Mouse (Mus musculus) limb, embryonic 14.5 days (tissue): ENCODE data around the gene Vps37c. TPM values are rescaled to one million over a fixed set of nuclear protein-coding genes. Genes with fewer than 3 reads are reported as not detected.

Experiments used
- ATAC-seq: fragments of 200-750 bp; cut with Nextera tagmentation; 2 replicates; pipeline ENCODE4 v1.8.0; 2017; ENCODE audit warnings: low read depth, moderate number of reproducible peaks, moderate TSS enrichment; ENCODE audit not compliant: low FRiP score
- DNase-seq: peaks from one replicate; pipeline ENCODE4 v3.0.0-alpha.2; 2015; ENCODE audit warnings: low spot score
- H3K27ac ChIP-seq: fragments of 300-500 bp; sonication (generic); replicated peaks from 2 replicates; pipeline ENCODE4 v1.5.1; 2014; ENCODE audit warnings: low read depth, mild to moderate bottlenecking, low read length, moderate library complexity, mixed read lengths
- H3K27me3 ChIP-seq: fragments of 300-500 bp; sonication (generic); 2 replicates; pipeline ENCODE4 v1.6.1; 2014; ENCODE audit warnings: low read length, mixed read lengths; ENCODE audit not compliant: control insufficient read depth, insufficient read depth
- H3K36me3 ChIP-seq: fragments of 300-500 bp; sonication (generic); 2 replicates; pipeline ENCODE4 v1.6.1; 2014; ENCODE audit warnings: mild to moderate bottlenecking, low read length, moderate library complexity, mixed read lengths; ENCODE audit not compliant: control insufficient read depth, insufficient read depth
- H3K4me1 ChIP-seq: fragments of 300-500 bp; sonication (generic); 2 replicates; pipeline ENCODE4 v1.6.1; 2014; ENCODE audit warnings: antibody characterized with exemption, low read length, mixed read lengths; ENCODE audit not compliant: control insufficient read depth, insufficient read depth
- H3K4me2 ChIP-seq: fragments of 300-500 bp; sonication (generic); replicated peaks from 2 replicates; pipeline ENCODE4 v1.6.1; 2014; ENCODE audit warnings: low read depth, mild to moderate bottlenecking, low read length, moderate library complexity; ENCODE audit not compliant: severe bottlenecking
- H3K4me3 ChIP-seq: fragments of 300-500 bp; sonication (generic); replicated peaks from 2 replicates; pipeline ENCODE4 v1.5.1; 2014; ENCODE audit warnings: low read length
- H3K9ac ChIP-seq: fragments of 300-500 bp; sonication (generic); 2 replicates; pipeline ENCODE4 v1.6.1; 2014; ENCODE audit warnings: mild to moderate bottlenecking, low read depth, low read length, moderate library complexity; ENCODE audit not compliant: severe bottlenecking
- H3K9me3 ChIP-seq: fragments of 300-500 bp; sonication (generic); 2 replicates; pipeline ENCODE4 v1.6.1; 2016; ENCODE audit warnings: low read length; ENCODE audit not compliant: control insufficient read depth
- POLR2A ChIP-seq: fragments of 200-500 bp; IDR thresholded peaks from 2 replicates; pipeline ENCODE4 v1.8.0; 2012; ENCODE audit warnings: inconsistent platforms, mild to moderate bottlenecking, moderate library complexity, borderline replicate concordance; ENCODE audit not compliant: insufficient read depth, insufficient read length; ENCODE audit errors: extremely low read depth
- WGBS: fragments of 180-500 bp; shearing (Covaris S2); extraction: QIAGEN DNeasy Blood & Tissue Kit; methylation state at CpG from one replicate; pipeline ENCODE4 v1.1.7; 2014; 5-methylcytosine and 5-hydroxymethylcytosine counted together
- polyA plus RNA-seq, 2 experiments: library from polyadenylated mRNA; depleted of rRNA in 1 of 2; stranded (reverse) in 1 of 2; unstranded in 1 of 2; fragments of >200 nt; fragmentation: Nextera tagmentation in 1 of 2; extraction: Ambion mirVana in 1 of 2; gene quantifications; 2 replicates each; pipeline versions ENCODE4 v1.2.1 to v1.2.3; 2012 to 2014

The Vps37c gene
- polyA plus RNA-seq, 2 experiments, result 30.2 to 42.6 TPM

GRCm38 (mm10) chr19:10665093-10665492 is 23.4 kb upstream of the Vps37c start:
- H3K27me3 ChIP-seq, result no peaks in the 10 kb centered on the region
- DNase-seq, result no peak
- no peaks in the 10 kb centered on the region for H3K4me1 ChIP-seq
- no peak for ATAC-seq
- H3K9ac ChIP-seq, result no peak overlapping the region
- no peaks in the 10 kb centered on the region for H3K9me3 ChIP-seq
- no peak overlapping the region for H3K27ac ChIP-seq
- no peak overlapping the region for H3K4me3 ChIP-seq
- no peak for TF ChIP-seq POLR2A
- WGBS, result 64% methylated on average over 3 of the region's 3 CpGs
- H3K36me3 ChIP-seq, result no peaks in the 10 kb centered on the region
- H3K4me2 ChIP-seq, result no peak overlapping the region

GRCm38 (mm10) chr19:10665499-10665898 is 23.0 kb upstream of the Vps37c start:
- no peaks in the 10 kb centered on the region for H3K36me3 ChIP-seq
- H3K4me2 ChIP-seq, result no peak overlapping the region
- WGBS, result 19% methylated on average over 2 of the region's 2 CpGs
- H3K27me3 ChIP-seq, result no peaks in the 10 kb centered on the region
- no peak overlapping the region for H3K4me3 ChIP-seq
- no peaks in the 10 kb centered on the region for H3K9me3 ChIP-seq
- DNase-seq, result peak; percentile 60
- no peak for TF ChIP-seq POLR2A
- H3K4me1 ChIP-seq, result no peaks in the 10 kb centered on the region
- ATAC-seq, result peak; percentile 78
- H3K27ac ChIP-seq, result no peak overlapping the region
- H3K9ac ChIP-seq, result no peak overlapping the region

GRCm38 (mm10) chr19:10671319-10671718 is 17.2 kb upstream of the Vps37c start:
- H3K27me3 ChIP-seq, result no peaks in the 10 kb centered on the region
- ATAC-seq (no peak), DNase-seq (no peak)
- no peaks in the 10 kb centered on the region for H3K4me1 ChIP-seq
- H3K9ac ChIP-seq, result no peak overlapping the region
- no peak for TF ChIP-seq POLR2A
- no peaks in the 10 kb centered on the region for H3K9me3 ChIP-seq
- WGBS, result 86% methylated on average over 4 of the region's 4 CpGs
- H3K4me3 ChIP-seq, result no peak overlapping the region
- H3K36me3 ChIP-seq, result no peaks in the 10 kb centered on the region
- no peak overlapping the region for H3K27ac ChIP-seq
- no peak overlapping the region for H3K4me2 ChIP-seq

- H3K4me3 ChIP-seq, result no peak overlapping the region
- ATAC-seq, result no peak
- WGBS, result 46% methylated on average over 9 of the region's 9 CpGs
- H3K36me3 ChIP-seq, result no peaks in the 10 kb centered on the region
- TF ChIP-seq POLR2A, result no peak
- H3K4me1 ChIP-seq, result no peaks in the 10 kb centered on the region
- DNase-seq, result no peak
- no peak overlapping the region for H3K4me2 ChIP-seq
- no peaks in the 10 kb centered on the region for H3K9me3 ChIP-seq
- no peaks in the 10 kb centered on the region for H3K27me3 ChIP-seq
- no peak overlapping the region for H3K9ac ChIP-seq
- no peak overlapping the region for H3K27ac ChIP-seq
These were observed 16.6 kb upstream of the Vps37c start for GRCm38 (mm10) chr19:10671854-10672417.

- 41% methylated on average over 1 of the region's 1 CpGs for WGBS
- no peaks in the 10 kb centered on the region for H3K36me3 ChIP-seq
- no peak for DNase-seq
These were observed 15.3 kb upstream of the Vps37c start for GRCm38 (mm10) chr19:10673275-10673674.

GRCm38 (mm10) chr19:10676656-10677055 is 11.9 kb upstream of the Vps37c start:
- 83% methylated on average over 16 of the region's 16 CpGs for WGBS
- no peaks in the 10 kb centered on the region for H3K36me3 ChIP-seq
- H3K4me1 ChIP-seq, result 0 out of 2 replicates have a peak, but pooled peaks cover 3% of the 10 kb centered on the region
- H3K27me3 ChIP-seq, result no peaks in the 10 kb centered on the region
- no peak overlapping the region for H3K27ac ChIP-seq
- H3K4me2 ChIP-seq, result no peak overlapping the region
- no peak overlapping the region for H3K9ac ChIP-seq
- H3K4me3 ChIP-seq, result no peak overlapping the region
- no peak for DNase-seq
- no peak for ATAC-seq
- TF ChIP-seq POLR2A, result no peak
- H3K9me3 ChIP-seq, result no peaks in the 10 kb centered on the region

More at GRCm38 (mm10) chr19:10673275-10673674, 15.3 kb upstream of the Vps37c start:
- H3K9ac ChIP-seq, result no peak overlapping the region
- H3K4me1 ChIP-seq, result no peaks in the 10 kb centered on the region
- no peak for TF ChIP-seq POLR2A
- H3K4me3 ChIP-seq, result no peak overlapping the region
- no peak overlapping the region for H3K4me2 ChIP-seq
- peak; percentile 69; the same call in 1 of the 2 replicates for ATAC-seq
- H3K27ac ChIP-seq, result no peak overlapping the region
- no peaks in the 10 kb centered on the region for H3K9me3 ChIP-seq
- no peaks in the 10 kb centered on the region for H3K27me3 ChIP-seq
